Mouse (Mus musculus): ENCODE results near the gene Atp6v0b. TPM values are rescaled to one million over a fixed set of nuclear protein-coding genes. Genes with fewer than 3 reads are reported as not detected.

Atp6v0b gene
- polyA plus RNA-seq, 1 experiment from 2014 or later, result 256 TPM

- Histone ChIP-seq H3K4me1 (peaks cover 22% of the 10 kb centered on the region), H3K4me2 (replicated peaks) (peak overlapping the region; percentile 17), H3K9ac (replicated peaks) (no peak overlapping the region), H3K27me3 (peaks cover 17% of the 10 kb centered on the region), H3K36me3 (no peaks in the 10 kb centered on the region), H3K9me3 (no peaks in the 10 kb centered on the region), H3K4me3 (no peak overlapping the region), H3K27ac (replicated peaks) (no peak overlapping the region)
- no peak for ATAC-seq (ENCODE audit: low FRiP score, low read depth)
- 13% methylated on average over 24 of the region's 24 CpGs for WGBS
Measured at GRCm38 (mm10) chr4:117867823-117868222, 19.3 kb downstream of the Atp6v0b start.

GRCm38 (mm10) chr4:117867000-117867399, 20.1 kb downstream of the Atp6v0b start:
- Histone ChIP-seq H3K36me3 (no peaks in the 10 kb centered on the region), H3K27me3 (peaks cover 17% of the 10 kb centered on the region), H3K4me2 (replicated peaks) (no peak overlapping the region), H3K9me3 (no peaks in the 10 kb centered on the region), H3K9ac (replicated peaks) (no peak overlapping the region), H3K4me3 (no peak overlapping the region), H3K4me1 (peaks cover 14% of the 10 kb centered on the region; the same call in 1 of the 2 replicates), H3K27ac (replicated peaks) (no peak overlapping the region)
- WGBS, result 77% methylated on average over 6 of the region's 6 CpGs
- no peak for ATAC-seq (ENCODE audit: low FRiP score, low read depth)

GRCm38 (mm10) chr4:117866083-117866482, 21.1 kb downstream of the Atp6v0b start:
- Histone ChIP-seq H3K4me3 (no peak overlapping the region), H3K27ac (replicated peaks) (no peak overlapping the region), H3K27me3 (peaks cover 17% of the 10 kb centered on the region), H3K4me2 (replicated peaks) (no peak overlapping the region), H3K4me1 (peaks cover 9% of the 10 kb centered on the region; the same call in 1 of the 2 replicates), H3K9me3 (no peaks in the 10 kb centered on the region), H3K36me3 (no peaks in the 10 kb centered on the region), H3K9ac (replicated peaks) (no peak overlapping the region)
- ATAC-seq (ENCODE audit: low FRiP score, low read depth), result no peak
- WGBS, result 60% methylated on average over 9 of the region's 9 CpGs

GRCm38 (mm10) chr4:117862823-117863222, 24.3 kb downstream of the Atp6v0b start:
- Histone ChIP-seq H3K27me3 (peaks cover 8% of the 10 kb centered on the region), H3K9me3 (no peaks in the 10 kb centered on the region), H3K27ac (replicated peaks) (no peak overlapping the region), H3K9ac (replicated peaks) (no peak overlapping the region), H3K4me1 (0 out of 2 replicates have a peak, but pooled peaks cover 5% of the 10 kb centered on the region), H3K4me2 (replicated peaks) (no peak overlapping the region), H3K36me3 (no peaks in the 10 kb centered on the region), H3K4me3 (no peak overlapping the region)
- ATAC-seq (ENCODE audit: low FRiP score, low read depth), result peak; percentile 64; the same call in 1 of the 2 replicates
- WGBS, result 28% methylated on average over 4 of the region's 4 CpGs

GRCm38 (mm10) chr4:117860570-117860969, 26.6 kb downstream of the Atp6v0b start:
- H3K36me3 ChIP-seq, result no peaks in the 10 kb centered on the region
- no peak overlapping the region for H3K9ac ChIP-seq (replicated peaks)
- H3K9me3 ChIP-seq, result no peaks in the 10 kb centered on the region
- no peaks in the 10 kb centered on the region for H3K27me3 ChIP-seq
- no peak for ATAC-seq (ENCODE audit: low FRiP score, low read depth)
- 87% methylated on average over 9 of the region's 9 CpGs for WGBS
- H3K4me1 ChIP-seq, result 0 out of 2 replicates have a peak, but pooled peaks cover 6% of the 10 kb centered on the region
- no peak overlapping the region for H3K27ac ChIP-seq (replicated peaks)
- H3K4me2 ChIP-seq (replicated peaks), result no peak overlapping the region
- no peak overlapping the region for H3K4me3 ChIP-seq

GRCm38 (mm10) chr4:117858794-117859193, 28.3 kb downstream of the Atp6v0b start:
- Histone ChIP-seq H3K4me2 (replicated peaks) (no peak overlapping the region), H3K36me3 (no peaks in the 10 kb centered on the region), H3K4me1 (peaks cover 9% of the 10 kb centered on the region; the same call in 1 of the 2 replicates), H3K9me3 (no peaks in the 10 kb centered on the region), H3K9ac (replicated peaks) (no peak overlapping the region; the same call in 1 of the 2 replicates), H3K4me3 (no peak overlapping the region), H3K27ac (replicated peaks) (no peak overlapping the region), H3K27me3 (no peaks in the 10 kb centered on the region)
- 75% methylated on average over 3 of the region's 3 CpGs for WGBS
- ATAC-seq (ENCODE audit: low FRiP score, low read depth), result no peak

GRCm38 (mm10) chr4:117855146-117855545, 32.0 kb downstream of the Atp6v0b start:
- ATAC-seq (ENCODE audit: low FRiP score, low read depth), result no peak
- Histone ChIP-seq H3K9me3 (no peaks in the 10 kb centered on the region), H3K4me3 (no peak overlapping the region), H3K4me1 (peaks cover 10% of the 10 kb centered on the region), H3K36me3 (no peaks in the 10 kb centered on the region), H3K27me3 (no peaks in the 10 kb centered on the region; the same call in 1 of the 2 replicates), H3K4me2 (replicated peaks) (no peak overlapping the region), H3K27ac (replicated peaks) (no peak overlapping the region), H3K9ac (replicated peaks) (no peak overlapping the region)
- WGBS, result 76% methylated on average over 9 of the region's 9 CpGs

- H3K27ac ChIP-seq (replicated peaks), result no peak overlapping the region
- no peak for ATAC-seq (ENCODE audit: low FRiP score, low read depth)
- H3K27me3 ChIP-seq, result peaks cover 3% of the 10 kb centered on the region; the same call in 1 of the 2 replicates
- 93% methylated on average over 10 of the region's 10 CpGs for WGBS
- H3K4me3 ChIP-seq, result no peak overlapping the region
- H3K9ac ChIP-seq (replicated peaks), result no peak overlapping the region
- H3K4me2 ChIP-seq (replicated peaks), result no peak overlapping the region
- no peaks in the 10 kb centered on the region for H3K36me3 ChIP-seq
- H3K4me1 ChIP-seq, result peaks cover 24% of the 10 kb centered on the region
- no peaks in the 10 kb centered on the region for H3K9me3 ChIP-seq
Measured at GRCm38 (mm10) chr4:117852152-117852868, 34.8 kb downstream of the Atp6v0b start.

GRCm38 (mm10) chr4:117850871-117851270, 36.3 kb downstream of the Atp6v0b start:
- peaks cover 28% of the 10 kb centered on the region for H3K4me1 ChIP-seq

GRCm38 (mm10) chr4:117850176-117850575, 37.0 kb downstream of the Atp6v0b start:
- WGBS, result 83% methylated on average over 7 of the region's 7 CpGs
- Histone ChIP-seq H3K27ac (replicated peaks) (no peak overlapping the region), H3K4me1 (peaks cover 26% of the 10 kb centered on the region), H3K27me3 (peaks cover 3% of the 10 kb centered on the region; the same call in 1 of the 2 replicates), H3K36me3 (no peaks in the 10 kb centered on the region), H3K9ac (replicated peaks) (no peak overlapping the region), H3K4me3 (no peak overlapping the region), H3K9me3 (no peaks in the 10 kb centered on the region), H3K4me2 (replicated peaks) (no peak overlapping the region)
- ATAC-seq (ENCODE audit: low FRiP score, low read depth), result no peak

More at GRCm38 (mm10) chr4:117850871-117851270, 36.3 kb downstream of the Atp6v0b start:
- Histone ChIP-seq H3K9ac (replicated peaks) (no peak overlapping the region), H3K9me3 (no peaks in the 10 kb centered on the region), H3K4me3 (no peak overlapping the region), H3K36me3 (no peaks in the 10 kb centered on the region), H3K27me3 (peaks cover 3% of the 10 kb centered on the region; the same call in 1 of the 2 replicates), H3K27ac (replicated peaks) (no peak overlapping the region), H3K4me2 (replicated peaks) (no peak overlapping the region)
- no peak for ATAC-seq (ENCODE audit: low FRiP score, low read depth)
- WGBS, result 82% methylated on average over 7 of the region's 7 CpGs

- Histone ChIP-seq H3K9ac (replicated peaks) (peak overlapping the region; percentile 12; the same call in 1 of the 2 replicates), H3K4me1 (peaks cover 24% of the 10 kb centered on the region), H3K27me3 (peaks cover 3% of the 10 kb centered on the region; the same call in 1 of the 2 replicates), H3K27ac (replicated peaks) (no peak overlapping the region), H3K4me2 (replicated peaks) (peak overlapping the region; percentile 21; the same call in 1 of the 2 replicates), H3K4me3 (no peak overlapping the region), H3K36me3 (no peaks in the 10 kb centered on the region), H3K9me3 (no peaks in the 10 kb centered on the region)
- peak; percentile 31 for ATAC-seq (ENCODE audit: low FRiP score, low read depth)
- 17% methylated on average over 5 of the region's 5 CpGs for WGBS
Measured at GRCm38 (mm10) chr4:117849506-117849905, 37.6 kb downstream of the Atp6v0b start.

- H3K4me1 ChIP-seq, result peaks cover 24% of the 10 kb centered on the region
- no peak overlapping the region for H3K4me3 ChIP-seq
- peak; percentile 3; the same call in 1 of the 2 replicates for ATAC-seq (ENCODE audit: low FRiP score, low read depth)
- H3K27me3 ChIP-seq, result peaks cover 3% of the 10 kb centered on the region; the same call in 1 of the 2 replicates
- H3K36me3 ChIP-seq, result no peaks in the 10 kb centered on the region
- peak overlapping the region; percentile 12; the same call in 1 of the 2 replicates for H3K9ac ChIP-seq (replicated peaks)
- no peak overlapping the region for H3K27ac ChIP-seq (replicated peaks)
- WGBS, result 55% methylated on average over 17 of the region's 17 CpGs
- no peaks in the 10 kb centered on the region for H3K9me3 ChIP-seq
- no peak overlapping the region; the same call in 1 of the 2 replicates for H3K4me2 ChIP-seq (replicated peaks)
Measured at GRCm38 (mm10) chr4:117849063-117849462, 38.1 kb downstream of the Atp6v0b start.

All from midbrain, embryonic 12.5 days (tissue).